Mouse (Mus musculus) kidney, adult 10 weeks (tissue): ENCODE data around the gene Tcl1b3. TPM values are rescaled to one million over a fixed set of nuclear protein-coding genes. Genes with fewer than 3 reads are reported as not detected.

Source experiments
- polyA plus RNA-seq: library from polyadenylated mRNA; stranded (reverse); fragments of 350-450 nt; fragmentation: Illumina TruSeq; extraction: RNeasy Lipid Tissue Mini Kit (QIAGEN cat#74804); gene quantifications from one replicate; pipeline ENCODE4 v1.2.3, GENCODE M21; 2014; ENCODE audit warnings: low read depth, low replicate concordance

The Tcl1b3 gene
- not detected for polyA plus RNA-seq

GRCm38 (mm10) chr12:105190743-105191142 lies at the start of gene Tcl1b3:
Gene Tcl1b3 (plus strand): TSS chr12:105191043.

GRCm38 (mm10) chr12:105145714-105146113 lies 45.1 kb upstream of the Tcl1b3 start, which contains the start of gene Tcl1b2:
Gene Tcl1b2 (plus strand): TSS chr12:105146014.

GRCm38 (mm10) chr12:105159390-105159789 lies 31.5 kb upstream of the Tcl1b3 start, which contains the start of gene Tcl1b1:
Gene Tcl1b1 (plus strand): TSS chr12:105159690.

GRCm38 (mm10) chr12:105176044-105176443 lies 14.8 kb upstream of the Tcl1b3 start, which contains the start of gene Tcl1b5:
Gene Tcl1b5 (plus strand): TSS chr12:105176344.

GRCm38 (mm10) chr12:105201657-105202056 lies 10.8 kb downstream of the Tcl1b3 start, which contains the start of gene Tcl1b4:
Gene Tcl1b4 (plus strand): TSS chr12:105201957.

GRCm38 (mm10) chr12:105222601-105223319 lies 31.9 kb downstream of the Tcl1b3 start, which contains the start of gene Tcl1:
Gene Tcl1 (minus strand): TSS chr12:105222793.

Other genes with a start within 250 kb of the Tcl1b3 start
- 1.2 TPM for gene Syne3, start 181.2 kb upstream of the Tcl1b3 start, polyA plus RNA-seq
- gene Glrx5, start 158.4 kb upstream of the Tcl1b3 start, polyA plus RNA-seq: 26.5 TPM
- not detected for gene Tcl1b2, start 45.0 kb upstream of the Tcl1b3 start, polyA plus RNA-seq
- gene Tcl1b1, start 31.4 kb upstream of the Tcl1b3 start, polyA plus RNA-seq: not detected
- gene Tcl1b5, start 14.7 kb upstream of the Tcl1b3 start, polyA plus RNA-seq: not detected
- not detected for gene Tcl1b4, start 10.9 kb downstream of the Tcl1b3 start, polyA plus RNA-seq
- gene Tcl1, start 31.8 kb downstream of the Tcl1b3 start, polyA plus RNA-seq: not detected
- not detected for gene Tunar, start 142.8 kb downstream of the Tcl1b3 start, polyA plus RNA-seq